Mouse (Mus musculus) brown adipose tissue, adult 24 weeks (tissue): ENCODE measurements around the gene Notch2. TPM values are rescaled to one million over a fixed set of nuclear protein-coding genes. Genes with fewer than 3 reads are reported as not detected.

Source experiments
- H3K27ac ChIP-seq: fragments of 200-500 bp; replicated peaks from 2 replicates; pipeline ENCODE4 v1.5.1; 2012; ENCODE audit warnings: low read depth, mild to moderate bottlenecking, low read length
- H3K4me1 ChIP-seq: fragments of 200-500 bp; 2 replicates; pipeline ENCODE4 v1.6.1; 2012; ENCODE audit warnings: low read length, mixed read lengths; ENCODE audit not compliant: control insufficient read depth, insufficient read depth, insufficient read length
- H3K4me3 ChIP-seq: fragments of 200-500 bp; 2 replicates; pipeline ENCODE4 v1.5.1; 2012; ENCODE audit warnings: low read depth, mild to moderate bottlenecking, low read length, moderate library complexity; ENCODE audit not compliant: insufficient read depth
- polyA plus RNA-seq: library from polyadenylated mRNA; stranded (reverse); fragments of >200 nt; gene quantifications from 2 replicates; pipeline ENCODE4 v1.2.4, GENCODE M21; 2012; ENCODE audit not compliant: missing spikeins, insufficient read depth, insufficient read length

Gene Notch2
- polyA plus RNA-seq, 1 experiment, result 7.2 TPM

- H3K27ac ChIP-seq, result no peak overlapping the region
These were observed 48.5 kb downstream of the Notch2 start for GRCm38 (mm10) chr3:98061661-98062330.

GRCm38 (mm10) chr3:98062591-98063185, 49.4 kb downstream of the Notch2 start:
- no peak overlapping the region for H3K27ac ChIP-seq

More at GRCm38 (mm10) chr3:98061661-98062330, 48.5 kb downstream of the Notch2 start:
- H3K4me1 ChIP-seq, result peaks cover 9% of the 10 kb centered on the region
- no peak overlapping the region for H3K4me3 ChIP-seq

GRCm38 (mm10) chr3:98063186-98063771, 50.0 kb downstream of the Notch2 start:
- peaks cover 10% of the 10 kb centered on the region for H3K4me1 ChIP-seq
- peak overlapping the region; percentile 50; the same call in 1 of the 2 replicates for H3K27ac ChIP-seq
- no peak overlapping the region for H3K4me3 ChIP-seq

More at GRCm38 (mm10) chr3:98062591-98063185, 49.4 kb downstream of the Notch2 start:
- Histone ChIP-seq H3K4me1 (peaks cover 9% of the 10 kb centered on the region), H3K4me3 (no peak overlapping the region)

- Histone ChIP-seq H3K4me3 (no peak overlapping the region), H3K4me1 (peaks cover 10% of the 10 kb centered on the region), H3K27ac (0 out of 2 replicates have a peak overlapping the region, but pooled peaks have one; percentile 47)
These were observed 50.5 kb downstream of the Notch2 start for GRCm38 (mm10) chr3:98063833-98064232.

- Histone ChIP-seq H3K27ac (no peak overlapping the region), H3K4me1 (peaks cover 7% of the 10 kb centered on the region), H3K4me3 (no peak overlapping the region)
These were observed 51.7 kb downstream of the Notch2 start for GRCm38 (mm10) chr3:98065004-98065403.

- Histone ChIP-seq H3K27ac (no peak overlapping the region), H3K4me3 (no peak overlapping the region), H3K4me1 (peaks cover 7% of the 10 kb centered on the region)
These were observed 53.1 kb downstream of the Notch2 start for GRCm38 (mm10) chr3:98066434-98066833.

GRCm38 (mm10) chr3:98067413-98067812, 54.1 kb downstream of the Notch2 start:
- H3K27ac ChIP-seq, result no peak overlapping the region
- peaks cover 7% of the 10 kb centered on the region for H3K4me1 ChIP-seq
- H3K4me3 ChIP-seq, result no peak overlapping the region

GRCm38 (mm10) chr3:98067852-98068491, 54.6 kb downstream of the Notch2 start:
- H3K4me3 ChIP-seq, result no peak overlapping the region
- peaks cover 7% of the 10 kb centered on the region for H3K4me1 ChIP-seq
- no peak overlapping the region for H3K27ac ChIP-seq

GRCm38 (mm10) chr3:98069161-98069560, 55.8 kb downstream of the Notch2 start:
- H3K4me3 ChIP-seq, result no peak overlapping the region
- peaks cover 2% of the 10 kb centered on the region; the same call in 1 of the 2 replicates for H3K4me1 ChIP-seq
- H3K27ac ChIP-seq, result no peak overlapping the region

- H3K4me1 ChIP-seq, result peaks cover 2% of the 10 kb centered on the region; the same call in 1 of the 2 replicates
- H3K4me3 ChIP-seq, result no peak overlapping the region
- H3K27ac ChIP-seq, result no peak overlapping the region
These were observed 56.5 kb downstream of the Notch2 start for GRCm38 (mm10) chr3:98069856-98070255.

- peaks cover 6% of the 10 kb centered on the region; the same call in 1 of the 2 replicates for H3K4me1 ChIP-seq
- no peak overlapping the region for H3K4me3 ChIP-seq
- no peak overlapping the region for H3K27ac ChIP-seq
These were observed 59.2 kb downstream of the Notch2 start for GRCm38 (mm10) chr3:98072570-98072969.

GRCm38 (mm10) chr3:98073545-98073944, 60.2 kb downstream of the Notch2 start:
- Histone ChIP-seq H3K4me3 (no peak overlapping the region), H3K4me1 (0 out of 2 replicates have a peak, but pooled peaks cover 5% of the 10 kb centered on the region), H3K27ac (no peak overlapping the region)

- no peak overlapping the region for H3K27ac ChIP-seq
These were observed 61.4 kb downstream of the Notch2 start for GRCm38 (mm10) chr3:98074622-98075231.

GRCm38 (mm10) chr3:98077866-98078265, 64.5 kb downstream of the Notch2 start:
- H3K4me3 ChIP-seq, result no peak overlapping the region
- no peak overlapping the region for H3K27ac ChIP-seq
- H3K4me1 ChIP-seq, result 0 out of 2 replicates have a peak, but pooled peaks cover 5% of the 10 kb centered on the region

More at GRCm38 (mm10) chr3:98074622-98075231, 61.4 kb downstream of the Notch2 start:
- H3K4me3 ChIP-seq, result no peak overlapping the region
- H3K4me1 ChIP-seq, result 0 out of 2 replicates have a peak, but pooled peaks cover 5% of the 10 kb centered on the region

GRCm38 (mm10) chr3:98078816-98079215, 65.5 kb downstream of the Notch2 start:
- H3K27ac ChIP-seq, result no peak overlapping the region
- H3K4me3 ChIP-seq, result no peak overlapping the region
- H3K4me1 ChIP-seq, result 0 out of 2 replicates have a peak, but pooled peaks cover 5% of the 10 kb centered on the region
